Mouse (Mus musculus) cerebellum, adult 2 months (tissue): Measurements from ENCODE around the gene Ankrd52.

Experiments used
- CTCF ChIP-seq: fragments of 200-500 bp; IDR thresholded peaks from 2 replicates; pipeline ENCODE4 v1.5.1; 2011; ENCODE audit warnings: low read depth, mild to moderate bottlenecking, control low read depth, low read length, moderate library complexity, borderline replicate concordance; ENCODE audit not compliant: insufficient read depth
- POLR2A ChIP-seq: fragments of 200-500 bp; IDR thresholded peaks from 2 replicates; pipeline ENCODE4 v1.6.1; 2011; ENCODE audit warnings: low read length, control low read depth, borderline replicate concordance; ENCODE audit not compliant: insufficient read depth

GRCm38 (mm10) chr10:128436376-128436775 is 59.5 kb downstream of the Ankrd52 start:
- TF ChIP-seq CTCF (no peak), POLR2A (no peak)
